Mouse (Mus musculus) urinary bladder, postnatal 14 days (tissue): Measurements from ENCODE around the gene Slc24a2.
A peak's percentile ranks its signal among the peaks of the same experiment; 100 is the strongest.

ENCODE experiments used
- DNase-seq: peaks from one replicate; pipeline ENCODE4 v3.0.0; 2021; ENCODE audit warnings: low spot score

Slc24a2 gene

GRCm38 (mm10) chr4:87043296-87043695 lies 187.0 kb downstream of the Slc24a2 start:
- no peak for DNase-seq

GRCm38 (mm10) chr4:87041412-87041997 lies 188.8 kb downstream of the Slc24a2 start:
- no peak for DNase-seq

GRCm38 (mm10) chr4:87037592-87037991 lies 192.7 kb downstream of the Slc24a2 start:
- DNase-seq: no peak

- no peak for DNase-seq
These were observed 193.8 kb downstream of the Slc24a2 start for GRCm38 (mm10) chr4:87036507-87036906.

- no peak for DNase-seq
These were observed 194.6 kb downstream of the Slc24a2 start for GRCm38 (mm10) chr4:87035701-87036100.

GRCm38 (mm10) chr4:87032632-87033031 lies 197.6 kb downstream of the Slc24a2 start:
- no peak for DNase-seq

GRCm38 (mm10) chr4:87031076-87031475 lies 199.2 kb downstream of the Slc24a2 start:
- DNase-seq: no peak

- no peak for DNase-seq
These were observed 203.7 kb downstream of the Slc24a2 start for GRCm38 (mm10) chr4:87026311-87027151.

GRCm38 (mm10) chr4:87024556-87024955 lies 205.7 kb downstream of the Slc24a2 start:
- no peak for DNase-seq

GRCm38 (mm10) chr4:87021542-87021941 lies 208.7 kb downstream of the Slc24a2 start:
- no peak for DNase-seq

GRCm38 (mm10) chr4:87019486-87020105 lies 210.7 kb downstream of the Slc24a2 start:
- DNase-seq: no peak

GRCm38 (mm10) chr4:87018073-87018997 lies 211.9 kb downstream of the Slc24a2 start:
- DNase-seq: no peak

- DNase-seq: no peak
These were observed 212.8 kb downstream of the Slc24a2 start for GRCm38 (mm10) chr4:87017464-87017863.

- DNase-seq: no peak
These were observed 214.5 kb downstream of the Slc24a2 start for GRCm38 (mm10) chr4:87015746-87016145.

GRCm38 (mm10) chr4:87013721-87014620 lies 216.3 kb downstream of the Slc24a2 start:
- no peak for DNase-seq

- no peak for DNase-seq
These were observed 237.8 kb downstream of the Slc24a2 start for GRCm38 (mm10) chr4:86992470-86992869.

GRCm38 (mm10) chr4:86989301-86989700 lies 241.0 kb downstream of the Slc24a2 start:
- DNase-seq: no peak

- DNase-seq: no peak
These were observed 242.4 kb downstream of the Slc24a2 start for GRCm38 (mm10) chr4:86987846-86988245.

- no peak for DNase-seq
These were observed 253.0 kb downstream of the Slc24a2 start for GRCm38 (mm10) chr4:86977272-86977671.

GRCm38 (mm10) chr4:86957576-86958411 lies 272.5 kb downstream of the Slc24a2 start:
- peak; percentile 41 for DNase-seq
